Mouse (Mus musculus) cerebellum, adult 2 months (tissue): ENCODE results near the gene Grik4.

ENCODE experiments used
- CTCF ChIP-seq: fragments of 200-500 bp; IDR thresholded peaks from 2 replicates; pipeline ENCODE4 v1.5.1; 2011; ENCODE audit warnings: low read depth, mild to moderate bottlenecking, control low read depth, low read length, moderate library complexity, borderline replicate concordance; ENCODE audit not compliant: insufficient read depth
- POLR2A ChIP-seq: fragments of 200-500 bp; IDR thresholded peaks from 2 replicates; pipeline ENCODE4 v1.6.1; 2011; ENCODE audit warnings: low read length, control low read depth, borderline replicate concordance; ENCODE audit not compliant: insufficient read depth

DNA sequence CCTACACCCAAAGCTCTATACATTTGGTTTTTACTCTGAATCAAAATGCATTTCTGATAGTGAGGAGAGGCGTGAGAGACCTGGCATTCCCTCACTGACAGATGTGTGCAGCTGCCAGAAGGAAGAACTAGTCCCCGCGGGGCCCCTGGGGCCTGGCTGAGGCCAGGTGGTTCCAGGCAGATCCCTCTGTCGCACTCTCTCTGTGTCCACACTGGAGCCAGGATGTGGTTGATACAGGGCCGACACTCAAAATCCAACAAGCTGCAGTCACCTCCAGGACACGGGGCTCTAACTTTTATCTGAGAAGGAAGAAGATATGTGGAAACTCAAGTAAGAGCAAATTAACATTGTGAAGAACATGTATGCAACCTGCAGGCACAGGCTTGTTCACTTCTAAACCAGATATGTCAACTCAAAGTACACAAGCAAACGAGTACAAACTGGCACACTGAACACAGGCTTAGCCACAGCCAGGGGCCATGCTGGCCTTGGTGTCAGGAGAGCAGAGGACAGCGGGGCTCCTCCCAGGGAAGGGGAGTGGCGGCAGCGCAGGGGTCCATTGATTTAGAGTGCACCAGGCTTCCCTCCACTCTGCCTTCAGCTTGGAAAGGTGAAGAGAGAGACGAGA is 24.7 kb upstream of the Grik4 start:
- TF ChIP-seq CTCF (no peak), POLR2A (no peak)
